Mouse (Mus musculus) embryonic fibroblast, embryonic 13.5 days (primary cell): ENCODE results near the gene Commd1.

ENCODE experiments used
- CTCF ChIP-seq: IDR thresholded peaks from 2 replicates; pipeline ENCODE4 v1.5.1; 2011; ENCODE audit warnings: mild to moderate bottlenecking, control low read depth, low read length, moderate library complexity, borderline replicate concordance; ENCODE audit not compliant: insufficient read depth
- POLR2A ChIP-seq: IDR thresholded peaks from 2 replicates; pipeline ENCODE4 v1.6.1; 2011; ENCODE audit warnings: low read depth, mild to moderate bottlenecking, control low read depth, low read length, moderate library complexity

DNA sequence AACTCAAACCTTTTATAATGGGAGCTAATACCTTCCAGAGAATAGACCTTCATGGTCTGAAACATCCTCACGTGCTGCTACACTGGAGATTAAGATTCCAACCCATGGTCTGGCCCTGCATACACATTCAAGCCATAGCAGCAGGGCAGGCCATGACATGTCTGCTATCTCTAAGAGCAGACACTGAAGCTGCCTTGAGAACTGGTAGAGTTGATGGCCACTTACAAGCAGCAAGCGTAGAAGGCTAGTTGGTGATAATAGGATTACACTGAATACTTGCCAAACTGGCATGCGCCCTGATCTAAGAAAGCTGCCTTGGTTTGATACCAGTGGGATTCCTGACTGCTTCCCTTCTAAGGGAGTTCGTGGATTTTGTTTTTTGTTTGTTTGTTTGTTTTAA lies 68.4 kb downstream of the Commd1 start:
- TF ChIP-seq CTCF (no peak), POLR2A (no peak)
